Mouse (Mus musculus) hindbrain, embryonic 12.5 days (tissue): ENCODE measurements around the gene Cyp51. TPM values are rescaled to one million over a fixed set of nuclear protein-coding genes. Genes with fewer than 3 reads are reported as not detected.

Source experiments
- ATAC-seq: fragments of 200-750 bp; cut with Nextera tagmentation; 2 replicates; pipeline ENCODE4 v1.8.0; 2017; ENCODE audit warnings: moderate TSS enrichment; ENCODE audit not compliant: low FRiP score
- H3K27ac ChIP-seq: fragments of 300-500 bp; sonication (generic); 2 replicates; pipeline ENCODE4 v1.5.1; 2016; ENCODE audit warnings: mild to moderate bottlenecking
- H3K27me3 ChIP-seq: fragments of 300-500 bp; sonication (generic); 2 replicates; pipeline ENCODE4 v1.6.1; 2016; ENCODE audit warnings: mild to moderate bottlenecking
- H3K36me3 ChIP-seq: fragments of 300-500 bp; sonication (generic); 2 replicates; pipeline ENCODE4 v1.6.1; 2016; ENCODE audit warnings: mild to moderate bottlenecking
- H3K4me1 ChIP-seq: fragments of 300-500 bp; sonication (generic); 2 replicates; pipeline ENCODE4 v1.6.1; 2016
- H3K4me2 ChIP-seq: fragments of 300-500 bp; sonication (generic); replicated peaks from 2 replicates; pipeline ENCODE4 v1.6.1; 2016; ENCODE audit warnings: mild to moderate bottlenecking
- H3K4me3 ChIP-seq: fragments of 300-500 bp; sonication (generic); 2 replicates; pipeline ENCODE4 v1.5.1; 2016; ENCODE audit warnings: mild to moderate bottlenecking
- H3K9ac ChIP-seq: fragments of 300-500 bp; sonication (generic); 2 replicates; pipeline ENCODE4 v1.6.1; 2016; ENCODE audit warnings: mild to moderate bottlenecking, moderate library complexity
- H3K9me3 ChIP-seq: fragments of 300-500 bp; sonication (generic); replicated peaks from 2 replicates; pipeline ENCODE4 v1.6.1; 2016; ENCODE audit warnings: mild to moderate bottlenecking
- WGBS: fragments of 180-500 bp; shearing (Covaris S2); methylation state at CpG from one replicate; pipeline ENCODE4 v1.1.7; 2016; 5-methylcytosine and 5-hydroxymethylcytosine counted together
- polyA plus RNA-seq: library from polyadenylated mRNA; unstranded; fragments of >200 nt; fragmentation: Nextera tagmentation; extraction: Ambion mirVana; gene quantifications from 2 replicates; pipeline ENCODE4 v1.2.1, GENCODE M21; 2016

Cyp51 gene
- polyA plus RNA-seq, 1 experiment from 2014 or later = 137 TPM

DNA sequence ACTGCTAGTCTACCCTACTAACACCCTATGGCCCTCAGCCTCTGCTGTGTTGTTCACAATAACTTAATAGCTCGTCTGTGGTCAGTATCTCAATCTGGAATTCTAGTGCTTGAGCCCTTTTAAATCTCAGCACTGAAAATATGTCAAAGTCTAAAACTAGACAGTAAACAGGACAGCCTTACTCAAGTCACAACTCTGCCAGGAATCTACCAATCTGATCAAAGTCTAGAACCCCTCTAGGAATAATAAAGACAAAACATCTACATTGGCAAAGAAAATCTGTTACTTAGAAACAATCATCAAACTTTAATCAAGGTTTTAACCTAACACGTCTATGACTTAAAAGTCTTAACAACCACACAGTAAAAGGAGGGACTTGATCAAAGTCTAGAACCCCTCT is 23.7 kb downstream of the Cyp51 start:
- peaks cover 81% of the 10 kb centered on the region for H3K36me3 ChIP-seq

DNA sequence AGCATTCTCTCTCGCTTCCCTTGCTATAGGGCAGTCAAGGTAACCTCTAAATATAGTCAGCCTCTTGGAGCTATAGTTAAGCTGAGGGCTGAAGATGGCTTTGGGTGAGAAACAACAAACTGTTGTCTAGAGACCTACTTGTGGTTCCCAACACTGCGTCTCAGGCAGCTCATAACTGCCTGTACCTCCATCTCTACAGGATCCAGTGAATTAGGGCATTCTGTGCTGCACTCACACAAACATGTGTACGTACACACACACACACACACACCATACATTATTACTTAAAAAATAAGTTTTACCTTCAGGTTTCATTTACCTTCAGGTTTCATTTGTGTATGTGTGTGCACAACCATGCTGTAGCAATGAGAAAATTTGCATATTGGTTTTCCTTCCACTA is 25.5 kb downstream of the Cyp51 start:
- Histone ChIP-seq H3K9ac (no peak overlapping the region), H3K36me3 (peaks cover 67% of the 10 kb centered on the region), H3K27me3 (no peaks in the 10 kb centered on the region), H3K4me2 (no peak overlapping the region), H3K27ac (no peak overlapping the region), H3K4me3 (no peak overlapping the region), H3K4me1 (no peaks in the 10 kb centered on the region), H3K9me3 (no peaks in the 10 kb centered on the region)
- WGBS = 85% methylated on average over 3 of the region's 3 CpGs
- ATAC-seq = 0 out of 2 replicates have a peak, but pooled peaks have one; percentile 16

More for the DNA sequence above, 23.7 kb downstream of the Cyp51 start:
- H3K4me1 ChIP-seq = no peaks in the 10 kb centered on the region
- whole genome bisulfite sequencing = 94% methylated on average over 2 of the region's 2 CpGs
- H3K4me2 ChIP-seq = no peak overlapping the region
- no peaks in the 10 kb centered on the region for H3K9me3 ChIP-seq
- no peak overlapping the region for H3K27ac ChIP-seq
- no peak for ATAC-seq
- H3K9ac ChIP-seq = no peak overlapping the region
- no peak overlapping the region for H3K4me3 ChIP-seq
- H3K27me3 ChIP-seq = no peaks in the 10 kb centered on the region

DNA sequence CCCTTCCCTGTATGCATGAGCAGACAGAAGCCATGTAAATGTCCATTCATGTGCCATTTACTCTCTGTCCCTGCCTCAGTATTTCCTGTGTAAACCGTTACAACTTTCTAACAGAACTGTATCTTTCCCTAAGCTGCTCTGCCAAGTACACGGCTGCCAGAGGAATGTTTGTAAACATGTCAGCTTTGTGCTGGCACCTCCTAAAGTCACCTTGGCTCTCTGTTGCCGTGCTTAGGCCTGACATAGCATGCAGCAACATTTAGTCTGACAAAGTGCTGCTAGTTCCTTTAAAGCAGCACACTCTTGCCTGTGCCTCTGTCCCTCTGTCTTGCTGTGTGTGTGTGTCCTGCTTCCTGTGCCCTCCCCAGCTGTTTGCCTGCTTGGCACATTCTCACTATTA is 37.3 kb downstream of the Cyp51 start:
- H3K4me3 ChIP-seq = no peak overlapping the region
- H3K27ac ChIP-seq = no peak overlapping the region
- 88% methylated on average over 3 of the region's 3 CpGs for WGBS
- H3K36me3 ChIP-seq = peaks cover 89% of the 10 kb centered on the region
- H3K9ac ChIP-seq = no peak overlapping the region
- no peaks in the 10 kb centered on the region for H3K9me3 ChIP-seq
- H3K4me2 ChIP-seq = no peak overlapping the region
- no peaks in the 10 kb centered on the region for H3K4me1 ChIP-seq
- no peaks in the 10 kb centered on the region for H3K27me3 ChIP-seq
- ATAC-seq = no peak

DNA sequence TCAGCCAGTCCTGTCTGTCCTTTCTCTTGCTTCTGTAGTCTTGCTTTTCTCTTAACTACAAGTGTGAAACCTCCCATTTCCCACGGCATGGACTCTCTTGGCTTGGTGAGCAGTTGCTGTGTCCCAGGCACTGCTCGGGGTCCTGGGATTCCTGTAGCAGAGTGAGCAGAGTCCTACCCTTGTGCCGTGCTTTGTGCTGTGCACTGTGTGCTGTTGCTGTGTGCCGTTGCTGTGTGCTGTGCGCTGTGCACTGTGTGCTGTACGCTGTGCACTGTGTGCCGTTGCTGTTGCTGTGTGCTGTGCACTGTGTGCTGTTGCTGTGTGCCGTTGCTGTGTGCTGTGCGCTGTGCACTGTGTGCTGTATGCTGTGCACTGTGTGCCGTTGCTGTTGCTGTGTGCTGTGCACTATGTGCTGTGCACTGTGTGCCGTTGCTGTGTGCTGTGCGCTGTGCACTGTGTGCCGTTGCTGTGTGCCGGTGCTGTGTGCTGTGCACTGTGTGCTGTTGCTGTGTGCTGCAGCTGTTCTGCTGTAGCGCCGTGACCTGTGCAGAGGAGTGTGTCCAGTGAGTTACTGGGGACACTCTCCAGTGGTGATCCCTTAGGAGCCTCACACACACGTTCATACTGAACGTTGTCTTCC is 38.0 kb downstream of the Cyp51 start:
- no peak overlapping the region for H3K4me2 ChIP-seq
- peaks cover 89% of the 10 kb centered on the region for H3K36me3 ChIP-seq
- no peaks in the 10 kb centered on the region for H3K9me3 ChIP-seq
- no peak overlapping the region for H3K27ac ChIP-seq
- no peak overlapping the region for H3K9ac ChIP-seq
- H3K4me1 ChIP-seq = no peaks in the 10 kb centered on the region
- no peak overlapping the region for H3K4me3 ChIP-seq
- WGBS = 93% methylated on average over 18 of the region's 18 CpGs
- no peaks in the 10 kb centered on the region for H3K27me3 ChIP-seq
- peak; percentile 32; the same call in 1 of the 2 replicates for ATAC-seq

DNA sequence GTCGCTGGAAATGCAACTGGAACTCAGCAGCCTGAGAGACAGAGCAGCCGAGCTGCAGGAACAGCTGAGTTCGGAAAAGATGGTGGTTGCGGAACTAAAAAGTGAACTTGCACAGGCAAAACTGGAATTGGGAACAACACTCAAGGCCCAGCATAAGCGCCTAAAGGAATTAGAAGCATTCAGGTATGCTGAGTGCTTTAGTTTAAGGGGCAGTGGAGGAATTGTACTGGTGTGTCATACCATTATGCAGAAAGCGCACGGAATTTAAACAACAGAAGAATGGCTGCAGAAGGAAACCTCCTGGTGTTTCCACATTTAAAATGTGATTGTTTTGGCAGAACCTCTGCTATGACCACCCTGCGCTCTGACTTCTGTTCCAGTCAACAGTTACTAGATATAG is 44.2 kb downstream of the Cyp51 start:
- Histone ChIP-seq H3K4me3 (no peak overlapping the region), H3K9ac (no peak overlapping the region), H3K4me1 (no peaks in the 10 kb centered on the region), H3K27me3 (no peaks in the 10 kb centered on the region), H3K4me2 (no peak overlapping the region), H3K36me3 (peaks cover 85% of the 10 kb centered on the region), H3K27ac (no peak overlapping the region), H3K9me3 (no peaks in the 10 kb centered on the region)
- ATAC-seq = no peak
- WGBS = 96% methylated on average over 8 of the region's 8 CpGs

DNA sequence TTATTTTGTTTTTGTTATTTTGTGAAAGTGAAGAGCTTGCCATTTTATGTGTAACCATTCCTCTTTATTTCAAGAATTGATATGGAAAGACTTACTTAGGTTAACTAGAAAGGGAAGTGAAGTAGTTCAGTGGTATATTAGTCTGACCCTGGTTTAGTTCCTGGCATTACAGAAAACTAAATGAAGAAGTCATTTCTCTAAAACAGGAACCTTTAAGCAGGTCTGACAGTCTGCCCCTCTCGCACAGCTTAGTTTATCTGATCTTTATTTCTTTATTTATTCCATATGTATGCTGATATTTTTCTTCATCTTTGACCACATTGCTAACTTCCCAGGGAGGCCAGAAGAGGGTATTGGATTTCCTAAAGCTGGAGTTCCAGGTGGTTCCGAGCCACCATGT is 63.6 kb downstream of the Cyp51 start:
- 93% methylated on average over 2 of the region's 2 CpGs for WGBS
- H3K4me3 ChIP-seq = no peak overlapping the region
- H3K36me3 ChIP-seq = peaks cover 67% of the 10 kb centered on the region
- H3K9me3 ChIP-seq = no peaks in the 10 kb centered on the region
- no peaks in the 10 kb centered on the region for H3K4me1 ChIP-seq
- no peak overlapping the region for H3K9ac ChIP-seq
- H3K27me3 ChIP-seq = no peaks in the 10 kb centered on the region
- no peak overlapping the region for H3K27ac ChIP-seq
- ATAC-seq = no peak
- no peak overlapping the region for H3K4me2 ChIP-seq

DNA sequence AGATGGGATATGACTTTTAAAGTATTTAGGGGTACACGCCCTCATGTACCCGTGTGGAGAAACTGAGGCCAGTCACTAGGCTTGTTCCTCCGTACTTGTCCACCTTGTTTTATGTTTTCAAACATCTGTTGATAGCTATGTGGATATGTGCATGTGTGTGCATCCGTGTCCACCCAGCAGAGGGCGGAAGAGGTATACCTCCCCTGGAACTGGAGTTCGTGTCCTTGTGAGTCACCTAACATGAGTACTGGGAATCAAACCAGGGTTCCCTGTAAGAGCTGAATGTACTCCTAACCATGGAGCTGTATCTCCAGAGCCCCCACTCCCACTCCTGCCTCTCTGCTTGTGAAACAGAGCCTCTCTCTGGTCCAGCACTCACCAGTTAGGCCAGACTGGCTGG is 64.2 kb downstream of the Cyp51 start:
- Histone ChIP-seq H3K4me2 (no peak overlapping the region), H3K4me1 (no peaks in the 10 kb centered on the region), H3K4me3 (no peak overlapping the region), H3K27ac (no peak overlapping the region), H3K36me3 (peaks cover 69% of the 10 kb centered on the region), H3K9me3 (no peaks in the 10 kb centered on the region), H3K27me3 (no peaks in the 10 kb centered on the region), H3K9ac (no peak overlapping the region)
- WGBS = 88% methylated on average over 6 of the region's 6 CpGs
- ATAC-seq = no peak

DNA sequence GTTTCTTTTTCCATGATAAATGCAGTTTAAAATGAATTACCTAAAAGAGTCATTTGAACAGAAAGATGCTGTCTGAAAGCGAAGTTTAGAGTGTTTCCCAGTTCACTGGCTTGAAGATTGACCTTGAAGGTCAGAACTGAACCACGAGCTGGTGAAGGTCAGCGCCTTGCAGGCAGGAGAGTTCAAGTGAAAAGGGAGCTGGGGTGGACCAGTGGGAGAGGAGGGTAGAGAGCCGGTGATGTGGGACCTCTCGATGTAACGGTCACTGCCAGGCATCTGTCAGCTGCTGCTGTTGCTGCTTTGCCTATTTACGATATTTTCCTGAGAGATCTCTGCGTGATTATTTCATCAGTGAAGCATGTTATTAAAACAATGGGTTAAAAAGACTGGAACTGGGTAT is 65.2 kb downstream of the Cyp51 start:
- Histone ChIP-seq H3K27ac (no peak overlapping the region), H3K9ac (no peak overlapping the region), H3K36me3 (peaks cover 70% of the 10 kb centered on the region), H3K9me3 (no peaks in the 10 kb centered on the region), H3K4me1 (no peaks in the 10 kb centered on the region), H3K4me2 (no peak overlapping the region), H3K27me3 (no peaks in the 10 kb centered on the region), H3K4me3 (no peak overlapping the region)
- ATAC-seq = no peak
- WGBS = 91% methylated on average over 8 of the region's 8 CpGs

DNA sequence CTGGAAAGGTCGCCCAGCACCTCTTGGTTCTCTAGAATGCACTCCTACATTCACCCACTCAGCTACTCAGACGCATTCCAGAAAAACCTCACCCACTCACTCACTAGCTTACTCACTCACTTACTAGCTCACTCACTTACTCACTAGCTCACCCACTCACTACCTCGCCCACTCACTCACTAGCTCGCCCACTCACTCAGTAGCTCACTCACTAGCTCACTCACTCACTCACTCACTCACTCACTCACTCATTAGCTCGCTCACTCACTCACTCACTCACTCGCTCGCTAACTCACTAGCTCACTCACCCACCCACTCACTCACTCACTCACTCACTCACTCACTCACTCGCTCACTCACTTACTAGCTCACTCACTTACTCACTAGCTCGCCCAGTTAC is 67.9 kb downstream of the Cyp51 start:
- H3K4me3 ChIP-seq = no peak overlapping the region
- WGBS = 96% methylated on average over 9 of the region's 9 CpGs
- H3K27me3 ChIP-seq = no peaks in the 10 kb centered on the region
- no peak overlapping the region for H3K4me2 ChIP-seq
- peaks cover 63% of the 10 kb centered on the region for H3K36me3 ChIP-seq
- no peaks in the 10 kb centered on the region for H3K9me3 ChIP-seq
- ATAC-seq = no peak
- H3K4me1 ChIP-seq = no peaks in the 10 kb centered on the region
- H3K9ac ChIP-seq = no peak overlapping the region
- H3K27ac ChIP-seq = no peak overlapping the region

DNA sequence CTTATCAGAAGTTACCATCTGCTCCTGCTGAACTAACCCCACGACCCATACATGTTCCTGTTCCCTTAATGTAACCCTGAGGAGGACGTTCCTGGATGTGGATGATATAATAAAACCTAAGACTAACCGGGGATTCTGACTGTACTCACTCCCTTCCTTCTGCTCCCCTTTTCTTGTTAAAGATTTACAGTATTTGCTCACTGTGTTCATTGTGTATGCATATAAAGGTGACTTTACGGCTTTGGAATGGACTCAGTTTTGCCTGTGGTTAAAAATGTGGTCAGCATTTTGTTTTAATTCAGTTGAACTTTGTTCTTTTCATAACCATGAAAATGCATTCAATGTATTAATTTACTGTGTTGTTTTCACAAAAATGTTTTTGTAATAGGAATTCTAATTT is 72.7 kb downstream of the Cyp51 start:
- 93% methylated on average over 4 of the region's 4 CpGs for WGBS
- no peaks in the 10 kb centered on the region for H3K4me1 ChIP-seq
- no peak overlapping the region for H3K27ac ChIP-seq
- H3K27me3 ChIP-seq = no peaks in the 10 kb centered on the region
- no peak for ATAC-seq
- H3K9me3 ChIP-seq = no peaks in the 10 kb centered on the region
- no peak overlapping the region for H3K9ac ChIP-seq
- H3K36me3 ChIP-seq = peaks cover 53% of the 10 kb centered on the region
- no peak overlapping the region for H3K4me2 ChIP-seq
- no peak overlapping the region for H3K4me3 ChIP-seq

Other genes starting within 250 kb of the Cyp51 start
- gene Mterf1a, start 210.8 kb downstream of the Cyp51 start, polyA plus RNA-seq = 8.4 and 9.5 TPM in 2 replicates
- 308 and 312 TPM in 2 replicates for gene Akap9, start 176.7 kb downstream of the Cyp51 start, polyA plus RNA-seq
- gene Mterf1b, start 87.6 kb upstream of the Cyp51 start, polyA plus RNA-seq = 2.9 and 4.1 TPM in 2 replicates